Mouse (Mus musculus) brain, embryonic 14.5 days (tissue): ENCODE measurements around the gene Kcnj10.

Experiments used
- CTCF ChIP-seq: fragments of 200-500 bp; IDR thresholded peaks from 2 replicates; pipeline ENCODE4 v1.5.1; 2012; ENCODE audit warnings: inconsistent platforms, mild to moderate bottlenecking, moderate library complexity, borderline replicate concordance; ENCODE audit not compliant: insufficient read depth, insufficient read length; ENCODE audit errors: extremely low read depth
- POLR2A ChIP-seq: fragments of 200-500 bp; IDR thresholded peaks from 2 replicates; pipeline ENCODE4 v1.6.1; 2012; ENCODE audit warnings: mild to moderate bottlenecking, inconsistent platforms, borderline replicate concordance; ENCODE audit not compliant: poor library complexity, insufficient read depth, insufficient read length, severe bottlenecking; ENCODE audit errors: extremely low read depth

DNA sequence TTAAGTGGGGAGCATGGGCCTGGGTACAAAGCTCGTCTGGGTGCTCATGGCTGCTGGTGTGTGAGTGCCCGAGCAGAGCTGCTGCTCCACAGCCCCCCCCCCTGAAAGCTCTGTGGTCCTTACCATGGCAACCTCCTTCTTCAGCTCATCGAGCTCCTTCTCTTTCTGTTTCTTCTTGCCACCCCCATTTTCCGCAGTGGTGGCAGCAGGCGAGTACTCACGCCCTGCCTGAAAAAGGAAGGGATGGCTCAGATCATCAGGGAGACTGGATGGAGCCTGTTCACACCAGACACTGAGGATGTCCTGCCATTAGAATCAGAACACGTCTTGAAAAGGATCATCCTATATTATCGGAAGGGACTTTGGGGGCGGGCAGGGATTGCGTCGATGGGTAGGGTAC, 47.6 kb upstream of the Kcnj10 start:
- TF ChIP-seq CTCF (no peak), POLR2A (no peak)
